Mouse (Mus musculus) heart, embryonic 16.5 days (tissue): Measurements from ENCODE around the gene Klhdc8a. TPM values are rescaled to one million over a fixed set of nuclear protein-coding genes. Genes with fewer than 3 reads are reported as not detected.

ENCODE experiments used
- ATAC-seq: fragments of 200-750 bp; cut with Nextera tagmentation; replicated peaks from 2 replicates; pipeline ENCODE4 v1.8.0; 2017; ENCODE audit warnings: moderate number of reproducible peaks; ENCODE audit not compliant: insufficient read depth, low FRiP score; ENCODE audit errors: extremely low read depth
- H3K27ac ChIP-seq: fragments of 300-500 bp; sonication (generic); 2 replicates; pipeline ENCODE4 v1.5.1; 2014; ENCODE audit warnings: mild to moderate bottlenecking, low read length, control low read depth, moderate library complexity
- H3K27me3 ChIP-seq: fragments of 300-500 bp; sonication (generic); 2 replicates; pipeline ENCODE4 v1.6.1; 2014; ENCODE audit warnings: low read length, mixed read lengths; ENCODE audit not compliant: control insufficient read depth, insufficient read depth
- H3K36me3 ChIP-seq: fragments of 300-500 bp; sonication (generic); 2 replicates; pipeline ENCODE4 v1.6.1; 2014; ENCODE audit not compliant: control insufficient read depth, insufficient read depth
- H3K4me1 ChIP-seq: fragments of 300-500 bp; sonication (generic); 2 replicates; pipeline ENCODE4 v1.6.1; 2014; ENCODE audit warnings: low read length, mixed read lengths; ENCODE audit not compliant: control insufficient read depth, insufficient read depth
- H3K4me2 ChIP-seq: fragments of 300-500 bp; sonication (generic); 2 replicates; pipeline ENCODE4 v1.6.1; 2014; ENCODE audit warnings: low read depth, mild to moderate bottlenecking, control low read depth, low read length
- H3K4me3 ChIP-seq: fragments of 300-500 bp; sonication (generic); 2 replicates; pipeline ENCODE4 v1.5.1; 2014; ENCODE audit warnings: mild to moderate bottlenecking, control low read depth, low read length
- H3K9ac ChIP-seq: fragments of 300-500 bp; sonication (generic); 2 replicates; pipeline ENCODE4 v1.6.1; 2014; ENCODE audit warnings: low read length, control low read depth
- H3K9me3 ChIP-seq: fragments of 300-500 bp; sonication (generic); replicated peaks from 2 replicates; pipeline ENCODE4 v1.6.1; 2016; ENCODE audit warnings: low read length; ENCODE audit not compliant: control insufficient read depth
- WGBS: fragments of 180-500 bp; shearing (Covaris S2); extraction: QIAGEN DNeasy Blood & Tissue Kit; methylation state at CpG from one replicate; pipeline ENCODE4 v1.1.7; 2014; 5-methylcytosine and 5-hydroxymethylcytosine counted together
- polyA plus RNA-seq: library from polyadenylated mRNA; unstranded; fragments of >200 nt; fragmentation: Nextera tagmentation; extraction: Ambion mirVana; gene quantifications from 2 replicates; pipeline ENCODE4 v1.2.1, GENCODE M21; 2015

Gene Klhdc8a
- polyA plus RNA-seq, 1 experiment from 2014 or later, result 0.62 TPM

- H3K4me1 ChIP-seq, result peaks cover 29% of the 10 kb centered on the region
Measured at GRCm38 (mm10) chr1:132333201-132333600, 34.8 kb downstream of the Klhdc8a start.

GRCm38 (mm10) chr1:132333675-132334141 lies 35.3 kb downstream of the Klhdc8a start:
- peaks cover 2% of the 10 kb centered on the region; the same call in 1 of the 2 replicates for H3K36me3 ChIP-seq
- H3K9ac ChIP-seq, result no peak overlapping the region; the same call in 1 of the 2 replicates
- peak; percentile 79 for ATAC-seq
- no peaks in the 10 kb centered on the region for H3K27me3 ChIP-seq
- H3K4me1 ChIP-seq, result peaks cover 32% of the 10 kb centered on the region
- 8% methylated on average over 4 of the region's 4 CpGs for WGBS
- H3K27ac ChIP-seq, result peak overlapping the region; percentile 53
- H3K9me3 ChIP-seq, result no peaks in the 10 kb centered on the region
- H3K4me2 ChIP-seq, result 0 out of 2 replicates have a peak overlapping the region, but pooled peaks have one; percentile 13
- no peak overlapping the region for H3K4me3 ChIP-seq

More at GRCm38 (mm10) chr1:132333201-132333600, 34.8 kb downstream of the Klhdc8a start:
- Histone ChIP-seq H3K4me3 (no peak overlapping the region), H3K9ac (no peak overlapping the region; the same call in 1 of the 2 replicates), H3K27me3 (no peaks in the 10 kb centered on the region), H3K36me3 (peaks cover 2% of the 10 kb centered on the region; the same call in 1 of the 2 replicates), H3K4me2 (no peak overlapping the region), H3K9me3 (no peaks in the 10 kb centered on the region), H3K27ac (no peak overlapping the region)
- 27% methylated on average over 2 of the region's 2 CpGs for WGBS
- ATAC-seq, result no peak

GRCm38 (mm10) chr1:132334178-132334801 lies 35.9 kb downstream of the Klhdc8a start:
- ATAC-seq, result no peak
- H3K4me2 ChIP-seq, result no peak overlapping the region

GRCm38 (mm10) chr1:132335378-132335965 lies 37.0 kb downstream of the Klhdc8a start:
- WGBS, result 39% methylated on average over 12 of the region's 12 CpGs
- no peaks in the 10 kb centered on the region for H3K9me3 ChIP-seq
- ATAC-seq, result no peak
- no peaks in the 10 kb centered on the region for H3K27me3 ChIP-seq
- H3K36me3 ChIP-seq, result peaks cover under 1% of the 10 kb centered on the region; the same call in 1 of the 2 replicates
- H3K9ac ChIP-seq, result no peak overlapping the region
- H3K4me2 ChIP-seq, result no peak overlapping the region
- H3K27ac ChIP-seq, result no peak overlapping the region
- H3K4me3 ChIP-seq, result no peak overlapping the region
- H3K4me1 ChIP-seq, result peaks cover 30% of the 10 kb centered on the region

More at GRCm38 (mm10) chr1:132334178-132334801, 35.9 kb downstream of the Klhdc8a start:
- peak overlapping the region; percentile 53 for H3K27ac ChIP-seq
- no peak overlapping the region for H3K4me3 ChIP-seq
- no peaks in the 10 kb centered on the region for H3K9me3 ChIP-seq
- peaks cover 32% of the 10 kb centered on the region for H3K4me1 ChIP-seq
- H3K27me3 ChIP-seq, result no peaks in the 10 kb centered on the region
- peaks cover 2% of the 10 kb centered on the region; the same call in 1 of the 2 replicates for H3K36me3 ChIP-seq
- 39% methylated on average over 6 of the region's 6 CpGs for WGBS
- no peak overlapping the region; the same call in 1 of the 2 replicates for H3K9ac ChIP-seq

- no peak overlapping the region for H3K27ac ChIP-seq
- no peaks in the 10 kb centered on the region for H3K9me3 ChIP-seq
- no peak overlapping the region for H3K9ac ChIP-seq
- no peaks in the 10 kb centered on the region for H3K36me3 ChIP-seq
- 58% methylated on average over 6 of the region's 6 CpGs for WGBS
- ATAC-seq, result no peak
- H3K27me3 ChIP-seq, result no peaks in the 10 kb centered on the region
- H3K4me3 ChIP-seq, result no peak overlapping the region
- H3K4me2 ChIP-seq, result no peak overlapping the region
- peaks cover 30% of the 10 kb centered on the region for H3K4me1 ChIP-seq
Measured at GRCm38 (mm10) chr1:132336921-132337320, 38.5 kb downstream of the Klhdc8a start.

- Histone ChIP-seq H3K4me2 (no peak overlapping the region), H3K4me3 (no peak overlapping the region), H3K36me3 (no peaks in the 10 kb centered on the region), H3K4me1 (peaks cover 29% of the 10 kb centered on the region), H3K9ac (no peak overlapping the region), H3K9me3 (no peaks in the 10 kb centered on the region), H3K27me3 (no peaks in the 10 kb centered on the region), H3K27ac (peak overlapping the region; percentile 44; the same call in 1 of the 2 replicates)
- WGBS, result 36% methylated on average over 8 of the region's 8 CpGs
- ATAC-seq, result no peak
Measured at GRCm38 (mm10) chr1:132338027-132338660, 39.7 kb downstream of the Klhdc8a start.

- peak; percentile 71 for ATAC-seq
- H3K4me1 ChIP-seq, result peaks cover 10% of the 10 kb centered on the region
- H3K4me2 ChIP-seq, result no peak overlapping the region
- H3K27ac ChIP-seq, result peak overlapping the region; percentile 38
- H3K4me3 ChIP-seq, result no peak overlapping the region
- H3K9me3 ChIP-seq, result no peaks in the 10 kb centered on the region
- no peaks in the 10 kb centered on the region for H3K27me3 ChIP-seq
- no peaks in the 10 kb centered on the region for H3K36me3 ChIP-seq
- no peak overlapping the region for H3K9ac ChIP-seq
- WGBS, result 33% methylated on average over 5 of the region's 5 CpGs
Measured at GRCm38 (mm10) chr1:132341731-132342501, 43.5 kb downstream of the Klhdc8a start.

- Histone ChIP-seq H3K4me3 (no peak overlapping the region), H3K9ac (no peak overlapping the region), H3K36me3 (no peaks in the 10 kb centered on the region), H3K27me3 (no peaks in the 10 kb centered on the region), H3K4me2 (no peak overlapping the region), H3K27ac (no peak overlapping the region), H3K9me3 (no peaks in the 10 kb centered on the region), H3K4me1 (peaks cover 11% of the 10 kb centered on the region)
- ATAC-seq, result no peak
- WGBS, result 65% methylated on average over 3 of the region's 3 CpGs
Measured at GRCm38 (mm10) chr1:132342518-132342917, 44.1 kb downstream of the Klhdc8a start.
